Mouse (Mus musculus) erythroblast, embryonic 14.5 days (primary cell): ENCODE measurements around the gene Ephb1. TPM values are rescaled to one million over a fixed set of nuclear protein-coding genes. Genes with fewer than 3 reads are reported as not detected.

Experiments
- H3K27me3 ChIP-seq: 2 replicates; pipeline ENCODE4 v1.6.1; 2012; ENCODE audit warnings: inconsistent platforms; ENCODE audit not compliant: control insufficient read depth
- H3K36me3 ChIP-seq: 2 replicates; pipeline ENCODE4 v1.6.1; 2012; ENCODE audit warnings: mild to moderate bottlenecking, inconsistent platforms; ENCODE audit not compliant: control insufficient read depth
- H3K4me1 ChIP-seq: 2 replicates; pipeline ENCODE4 v1.6.1; 2012; ENCODE audit warnings: inconsistent platforms; ENCODE audit not compliant: control insufficient read depth
- H3K4me3 ChIP-seq: replicated peaks from 2 replicates; pipeline ENCODE3; 2012; ENCODE audit warnings: moderate library complexity, mild to moderate bottlenecking, inconsistent platforms
- H3K9me3 ChIP-seq: 2 replicates; pipeline ENCODE4 v1.6.1; 2012; ENCODE audit warnings: low read length, inconsistent platforms, mixed read lengths; ENCODE audit not compliant: control insufficient read depth
- GATA1 ChIP-seq: IDR thresholded peaks from 2 replicates; pipeline ENCODE4 v1.6.1; 2012; ENCODE audit warnings: low read length, inconsistent platforms, mixed read lengths
- TAL1 ChIP-seq: IDR thresholded peaks from 3 replicates; pipeline ENCODE4 v1.6.1; 2012; ENCODE audit warnings: low read length, inconsistent platforms, mixed read lengths
- polyA plus RNA-seq: library from polyadenylated mRNA; stranded (reverse); fragments of >175 nt; gene quantifications from 2 replicates; pipeline ENCODE4 v1.2.3, GENCODE M21; 2012

Ephb1 gene
- polyA plus RNA-seq, 1 experiment: not detected

GRCm38 (mm10) chr9:102345474-102345873 lies 9.0 kb downstream of the Ephb1 start:
- peaks cover 5% of the 10 kb centered on the region; the same call in 1 of the 2 replicates for H3K27me3 ChIP-seq
- no peaks in the 10 kb centered on the region for H3K9me3 ChIP-seq
- no peaks in the 10 kb centered on the region for H3K4me1 ChIP-seq
- H3K4me3 ChIP-seq: no peak overlapping the region
- TF ChIP-seq TAL1: no peak
- TF ChIP-seq GATA1: no peak
- H3K36me3 ChIP-seq: no peaks in the 10 kb centered on the region

GRCm38 (mm10) chr9:102345047-102345446 lies 9.4 kb downstream of the Ephb1 start:
- H3K4me1 ChIP-seq: no peaks in the 10 kb centered on the region
- no peak overlapping the region for H3K4me3 ChIP-seq
- no peaks in the 10 kb centered on the region for H3K36me3 ChIP-seq
- TF ChIP-seq TAL1: no peak
- H3K9me3 ChIP-seq: no peaks in the 10 kb centered on the region
- H3K27me3 ChIP-seq: peaks cover 3% of the 10 kb centered on the region; the same call in 1 of the 2 replicates

GRCm38 (mm10) chr9:102344086-102344930 lies 10.2 kb downstream of the Ephb1 start:
- Histone ChIP-seq H3K4me1 (no peaks in the 10 kb centered on the region), H3K36me3 (no peaks in the 10 kb centered on the region), H3K4me3 (no peak overlapping the region), H3K27me3 (0 out of 2 replicates have a peak, but pooled peaks cover 2% of the 10 kb centered on the region), H3K9me3 (no peaks in the 10 kb centered on the region)
- no peak for TF ChIP-seq GATA1
- TF ChIP-seq TAL1: no peak

- no peaks in the 10 kb centered on the region; the same call in 1 of the 2 replicates for H3K9me3 ChIP-seq
- no peaks in the 10 kb centered on the region for H3K4me1 ChIP-seq
- H3K4me3 ChIP-seq: no peak overlapping the region
- 0 out of 2 replicates have a peak, but pooled peaks cover 2% of the 10 kb centered on the region for H3K27me3 ChIP-seq
- no peaks in the 10 kb centered on the region for H3K36me3 ChIP-seq
- TF ChIP-seq TAL1: no peak
- TF ChIP-seq GATA1: no peak
Observed at GRCm38 (mm10) chr9:102343061-102343460, 11.4 kb downstream of the Ephb1 start.

DNA sequence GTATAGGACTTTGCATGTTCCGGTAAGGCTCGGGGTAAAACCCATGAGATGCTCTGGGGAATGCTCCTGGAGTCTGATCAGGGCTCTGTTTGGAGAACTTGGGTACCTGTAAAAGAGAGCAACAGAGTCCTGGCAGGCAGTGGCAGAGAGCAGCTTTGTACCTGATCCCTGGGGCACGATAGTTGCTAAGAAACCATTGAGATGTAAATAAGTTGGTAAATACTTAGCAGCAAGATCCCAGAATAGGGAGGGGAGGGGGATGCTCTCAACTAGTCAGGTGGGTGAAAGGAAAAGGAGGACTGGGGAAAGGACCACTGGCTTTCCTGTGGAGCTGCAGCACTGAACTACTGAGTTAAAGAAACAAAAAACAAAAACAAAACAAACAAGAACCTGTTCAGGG lies 12.5 kb downstream of the Ephb1 start:
- TF ChIP-seq TAL1: no peak
- no peak for TF ChIP-seq GATA1
- Histone ChIP-seq H3K9me3 (no peaks in the 10 kb centered on the region; the same call in 1 of the 2 replicates), H3K4me3 (no peak overlapping the region), H3K4me1 (no peaks in the 10 kb centered on the region), H3K27me3 (no peaks in the 10 kb centered on the region), H3K36me3 (no peaks in the 10 kb centered on the region)

GRCm38 (mm10) chr9:102340768-102341167 lies 13.7 kb downstream of the Ephb1 start:
- Histone ChIP-seq H3K4me3 (no peak overlapping the region), H3K4me1 (no peaks in the 10 kb centered on the region), H3K27me3 (no peaks in the 10 kb centered on the region), H3K9me3 (no peaks in the 10 kb centered on the region; the same call in 1 of the 2 replicates), H3K36me3 (no peaks in the 10 kb centered on the region)
- TF ChIP-seq GATA1: no peak
- TF ChIP-seq TAL1: no peak

DNA sequence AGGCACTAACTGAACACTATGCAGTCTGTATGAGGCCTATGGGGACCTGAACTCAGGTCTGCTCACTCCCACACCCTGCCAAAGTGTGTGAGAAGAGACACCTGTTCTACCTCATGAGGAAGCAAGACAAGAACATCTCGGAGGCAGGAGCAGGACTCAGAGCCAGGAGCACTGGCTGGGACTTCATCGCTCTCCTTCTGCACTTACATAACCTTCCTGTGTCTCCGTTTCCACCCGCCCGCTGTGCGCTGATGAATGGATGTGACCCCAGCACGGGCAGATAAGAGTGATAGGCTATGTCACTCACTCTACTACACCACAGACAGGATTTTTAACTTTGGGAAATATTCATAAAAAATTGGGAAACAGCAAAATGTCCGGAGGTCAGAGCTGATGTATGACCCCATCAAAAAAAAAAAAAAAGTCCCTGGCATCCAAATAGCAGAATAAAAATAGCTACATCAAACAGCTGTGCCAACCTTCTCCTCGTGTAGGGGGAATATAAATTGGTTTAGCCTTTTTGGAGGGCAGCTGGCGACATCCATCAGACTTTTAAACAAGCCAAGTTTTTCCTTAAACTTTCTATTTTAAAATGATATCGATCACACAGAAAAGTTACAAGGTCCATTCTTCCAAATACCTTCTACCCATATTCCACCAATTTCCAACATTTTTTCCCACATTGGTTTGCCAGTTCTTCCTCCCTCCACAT lies 18.8 kb downstream of the Ephb1 start:
- H3K4me3 ChIP-seq: no peak overlapping the region
- peaks cover 6% of the 10 kb centered on the region for H3K9me3 ChIP-seq
- H3K27me3 ChIP-seq: no peaks in the 10 kb centered on the region
- H3K4me1 ChIP-seq: no peaks in the 10 kb centered on the region
- no peak for TF ChIP-seq TAL1
- TF ChIP-seq GATA1: no peak
- H3K36me3 ChIP-seq: no peaks in the 10 kb centered on the region

GRCm38 (mm10) chr9:102330266-102331060 lies 24.0 kb downstream of the Ephb1 start:
- TF ChIP-seq TAL1: no peak
- no peak for TF ChIP-seq GATA1
- H3K4me1 ChIP-seq: no peaks in the 10 kb centered on the region
- no peak overlapping the region for H3K4me3 ChIP-seq
- H3K27me3 ChIP-seq: no peaks in the 10 kb centered on the region
- H3K36me3 ChIP-seq: no peaks in the 10 kb centered on the region
- H3K9me3 ChIP-seq: peaks cover 24% of the 10 kb centered on the region
